Mouse (Mus musculus) urinary bladder, postnatal 25 days (tissue): ENCODE measurements at regions not wholly inside any gene's neighbourhood (a gene's known extent, or its start where the extent isn't known, plus 50 kb on each side); places are given as distances from the start of the nearest gene placed in this dataset.
A peak's percentile ranks its signal among the peaks of the same experiment; 100 is the strongest.

Source experiments
- DNase-seq: peaks from one replicate; pipeline ENCODE4 v3.0.0; 2022; ENCODE audit warnings: low spot score

GRCm38 (mm10) chr3:117520461-117520860 lies 54.2 kb upstream of the Plppr5 start:
- no peak for DNase-seq

GRCm38 (mm10) chr3:117508090-117508489 lies 66.5 kb upstream of the Plppr5 start:
- no peak for DNase-seq

DNA sequence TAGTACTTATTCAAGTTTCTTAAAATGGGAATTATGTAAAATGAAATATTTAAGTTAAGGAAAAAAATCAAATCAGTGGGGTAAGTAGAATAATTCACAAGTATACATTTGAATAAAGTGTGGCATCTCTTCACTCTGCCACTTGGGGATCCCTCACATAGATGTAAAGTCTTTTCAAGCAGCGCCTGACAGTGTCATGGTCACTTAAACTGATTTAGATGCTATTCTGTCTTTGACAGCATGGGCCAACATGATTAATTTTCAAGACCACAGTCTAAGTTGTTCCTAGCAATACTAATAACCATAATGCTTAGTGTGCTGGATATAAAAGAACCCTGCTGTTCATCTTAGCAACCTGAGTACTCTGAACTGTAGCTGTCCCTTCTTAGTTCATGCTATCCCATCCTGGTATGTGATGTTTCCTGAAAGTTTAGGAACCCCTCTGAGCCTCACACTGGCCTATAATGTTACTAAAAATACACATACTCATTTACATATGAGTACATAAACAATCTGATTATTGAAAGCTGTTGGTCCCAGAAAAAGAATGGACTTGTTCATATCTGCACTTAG lies 68.4 kb upstream of the Plppr5 start:
- DNase-seq = no peak

- no peak for DNase-seq
Measured at GRCm38 (mm10) chr3:117501107-117501506, 73.5 kb upstream of the Plppr5 start.

DNA sequence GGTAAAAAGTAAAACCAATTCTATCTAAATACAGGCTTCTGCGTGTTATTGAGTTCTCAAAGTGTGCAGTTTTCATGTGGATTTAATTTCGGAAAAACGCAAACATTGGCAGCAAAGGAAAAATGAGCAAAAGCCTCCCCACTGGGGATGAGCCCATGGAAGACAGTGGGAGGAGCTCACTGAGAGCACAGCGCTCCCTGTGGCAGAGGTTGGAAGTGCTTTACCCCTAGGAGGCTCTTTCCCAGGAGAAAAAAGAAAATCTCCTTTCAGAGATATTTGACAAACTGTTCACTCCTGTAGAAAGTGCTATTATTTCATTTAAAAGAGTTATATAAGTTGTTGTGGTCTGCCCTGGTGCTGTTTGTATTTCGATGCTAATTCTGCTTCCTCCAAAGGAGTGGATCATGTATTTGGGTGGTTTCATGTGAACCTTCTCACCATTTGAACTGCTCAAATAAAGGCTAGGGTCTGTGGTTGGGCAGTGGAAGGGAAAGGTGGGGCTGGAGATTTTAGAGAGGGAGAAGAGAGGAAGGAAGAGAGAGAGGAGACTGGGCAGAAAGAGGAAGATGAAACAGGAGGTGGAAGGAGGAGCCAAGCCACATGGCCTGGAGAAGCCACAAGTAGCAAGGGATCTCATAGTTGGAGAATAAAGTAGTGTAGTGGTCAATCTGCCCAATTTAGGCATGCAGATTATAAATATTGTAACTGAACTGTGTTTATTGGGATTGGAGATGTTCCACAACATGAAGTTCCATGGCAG lies 76.3 kb upstream of the Plppr5 start:
- DNase-seq = no peak

- DNase-seq = peak; percentile 8
Measured at GRCm38 (mm10) chr3:117494118-117494517, 80.5 kb upstream of the Plppr5 start.

GRCm38 (mm10) chr3:117487281-117488027 lies 87.2 kb upstream of the Plppr5 start:
- DNase-seq = no peak

- DNase-seq = no peak
Measured at GRCm38 (mm10) chr3:117486351-117486750, 88.3 kb upstream of the Plppr5 start.

- DNase-seq = no peak
Measured at GRCm38 (mm10) chr3:117480131-117480530, 94.5 kb upstream of the Plppr5 start.

DNA sequence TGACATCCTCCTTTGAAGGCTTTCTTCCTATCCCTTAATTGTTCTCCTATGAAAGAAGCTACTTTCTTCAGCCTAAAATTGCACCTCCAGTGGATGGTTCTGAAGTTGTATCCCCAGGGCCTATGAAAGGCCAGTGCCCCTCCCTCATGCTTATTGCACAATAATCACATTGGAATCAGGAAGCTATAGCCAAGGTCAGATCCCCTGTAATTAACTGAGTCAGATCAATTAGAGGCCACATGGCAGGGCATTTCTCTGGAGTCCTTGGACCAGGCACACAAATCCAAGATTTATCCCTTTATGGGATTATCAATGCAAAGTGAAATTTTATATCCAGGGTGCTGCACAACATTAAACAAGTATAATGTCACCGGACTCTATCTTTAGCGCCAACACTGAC lies 98.8 kb upstream of the Plppr4 start:
- no peak for DNase-seq

GRCm38 (mm10) chr3:117450559-117450958 lies 89.9 kb upstream of the Plppr4 start:
- no peak for DNase-seq

DNA sequence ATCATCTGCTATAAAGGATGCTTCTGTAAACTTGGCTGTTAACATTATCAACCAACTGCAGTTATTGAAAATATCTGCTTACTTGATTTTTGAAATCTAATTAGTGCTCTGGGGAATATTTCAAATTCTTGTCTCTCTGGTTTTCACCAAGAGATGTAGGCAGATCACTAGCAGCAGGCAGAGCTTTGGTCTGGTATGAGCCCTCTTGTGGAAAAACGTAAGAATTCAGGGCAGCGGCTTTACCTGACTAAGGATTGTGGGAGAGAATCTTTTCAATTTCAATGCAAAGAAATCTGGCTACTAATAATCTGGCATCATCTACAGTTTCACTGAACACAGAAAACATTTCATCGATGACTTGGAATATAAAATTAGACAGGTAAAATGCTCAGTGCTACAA lies 81.2 kb upstream of the Plppr4 start:
- no peak for DNase-seq

DNA sequence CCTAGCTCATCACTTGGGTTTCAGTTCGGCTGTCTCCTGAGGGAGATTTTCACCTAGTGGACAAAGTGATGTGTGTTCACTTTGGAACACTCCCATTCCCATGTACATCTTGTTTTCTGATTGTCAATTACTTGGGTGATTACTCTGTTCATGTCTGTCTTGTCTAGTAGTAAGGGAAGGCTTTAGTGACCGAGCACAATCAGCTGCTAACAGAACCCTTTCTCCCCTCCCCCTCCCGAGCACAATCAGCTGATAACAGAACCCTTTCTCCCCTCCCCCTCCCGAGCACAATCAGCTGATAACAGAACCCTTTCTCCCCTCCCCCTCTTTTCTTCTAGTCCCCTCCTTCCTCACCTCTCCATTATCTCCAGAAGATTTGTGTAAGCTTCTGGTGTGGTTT lies 79.6 kb upstream of the Plppr4 start:
- no peak for DNase-seq

DNA sequence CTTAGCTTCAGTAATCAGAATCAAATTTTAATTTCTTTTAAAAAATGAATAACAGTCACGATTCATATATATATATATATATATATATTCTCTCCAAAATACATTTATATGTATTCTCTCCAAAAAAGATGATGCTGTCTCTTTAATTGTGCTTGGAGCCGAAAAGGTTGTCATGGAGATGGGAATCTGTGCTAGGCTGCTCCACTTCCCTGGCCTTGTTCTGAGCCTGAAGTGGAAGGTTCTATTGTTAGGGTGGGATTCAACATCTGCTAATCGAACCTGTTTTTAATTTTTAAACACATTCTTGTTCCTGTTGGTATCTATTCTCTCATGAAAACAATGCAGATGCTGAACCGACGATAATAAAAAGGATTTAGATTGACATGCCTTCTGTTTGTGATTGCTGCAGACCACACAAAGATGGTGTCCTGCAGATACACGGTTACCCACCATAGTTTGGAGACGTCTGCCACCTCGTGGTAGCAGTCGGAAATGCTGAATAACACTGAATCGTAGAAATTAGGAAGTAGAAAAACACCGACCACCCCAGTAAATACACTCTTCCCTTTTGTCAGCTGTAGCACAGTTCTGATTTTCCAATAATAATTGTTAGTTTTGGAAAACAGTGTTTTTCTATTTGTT lies 77.9 kb upstream of the Plppr4 start:
- peak; percentile 58 for DNase-seq

DNA sequence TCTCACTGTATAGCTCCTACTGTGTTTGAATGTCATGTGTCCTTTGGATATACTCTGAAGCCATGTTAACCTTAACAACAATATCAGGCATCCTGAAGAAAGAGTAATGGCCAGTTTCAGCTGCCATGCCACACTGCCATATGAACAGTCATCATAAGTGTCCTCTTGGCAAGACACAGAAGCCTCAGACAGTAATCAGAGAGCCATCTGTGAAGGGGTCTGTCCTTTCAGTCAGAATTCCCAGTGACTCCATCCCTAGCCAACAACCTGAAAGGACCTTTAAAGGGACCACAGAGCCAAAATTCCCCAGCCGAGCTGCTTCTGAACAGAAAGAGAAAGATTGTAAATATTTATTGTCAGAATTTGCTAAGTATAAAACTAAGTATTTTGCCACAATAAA lies 63.9 kb upstream of the Plppr4 start:
- DNase-seq = no peak

DNA sequence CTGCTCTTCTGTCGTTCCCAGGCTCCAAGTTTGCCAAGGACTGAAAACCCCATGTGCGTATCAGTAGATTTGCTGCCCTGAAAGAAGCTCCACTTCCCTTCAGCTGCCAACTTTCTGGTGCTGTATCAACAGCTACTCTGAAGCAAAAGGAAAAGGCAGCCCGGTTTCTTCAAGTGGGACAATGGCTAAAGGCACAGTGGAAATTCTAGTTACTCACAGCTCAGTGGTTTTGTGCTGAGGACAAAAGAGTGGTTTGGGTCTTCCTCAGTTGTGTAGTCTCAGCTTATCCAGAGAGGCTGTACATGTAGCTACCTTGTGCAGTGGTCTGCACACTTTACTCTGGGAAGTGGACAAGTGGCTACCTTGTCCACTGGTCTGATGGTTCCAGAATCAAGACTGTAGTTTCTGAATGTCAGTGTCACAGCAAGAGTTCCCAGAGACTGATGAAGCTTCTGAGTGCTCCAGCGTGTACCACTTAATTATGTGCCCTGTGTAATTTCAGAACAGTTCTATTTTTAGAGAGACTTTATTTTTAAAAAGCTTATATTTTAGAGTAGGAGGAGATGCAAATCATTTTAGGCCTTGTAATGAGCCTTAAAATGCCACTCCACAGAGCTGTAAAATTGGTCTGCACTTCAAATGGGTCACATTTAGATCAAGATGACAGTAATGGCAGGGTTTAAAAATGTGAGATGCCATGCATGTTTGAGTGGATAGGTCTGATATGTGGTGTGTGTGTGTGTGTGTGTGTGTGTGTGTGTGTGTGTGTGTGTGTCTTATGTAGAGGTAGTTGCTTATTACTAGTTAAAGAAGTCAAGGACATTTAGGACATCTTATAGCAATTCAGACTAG lies 52.4 kb upstream of the Plppr4 start:
- no peak for DNase-seq
